Mouse (Mus musculus): ENCODE measurements around the gene Slc10a1. TPM values are rescaled to one million over a fixed set of nuclear protein-coding genes. Genes with fewer than 3 reads are reported as not detected.

The Slc10a1 gene
- polyA plus RNA-seq, 1 experiment from 2014 or later: 0.66 TPM

GRCm38 (mm10) chr12:80939165-80939564, 29.3 kb downstream of the Slc10a1 start:
- Histone ChIP-seq H3K27ac (ENCODE audit: low read depth, low read length) (no peak overlapping the region), H3K9ac (replicated peaks; ENCODE audit: low read depth, low read length) (no peak overlapping the region), H3K4me1 (ENCODE audit: control insufficient read depth, insufficient read depth, low read length) (no peaks in the 10 kb centered on the region), H3K4me2 (ENCODE audit: low read depth, low read length) (no peak overlapping the region), H3K9me3 (ENCODE audit: control insufficient read depth, low read length) (no peaks in the 10 kb centered on the region), H3K27me3 (ENCODE audit: control insufficient read depth, insufficient read depth, low read length) (no peaks in the 10 kb centered on the region), H3K4me3 (ENCODE audit: low read depth, low read length) (no peak overlapping the region), H3K36me3 (ENCODE audit: control insufficient read depth, insufficient read depth, low read length) (no peaks in the 10 kb centered on the region)
- 80% methylated on average over 4 of the region's 4 CpGs for WGBS
- no peak for ATAC-seq (ENCODE audit: low read depth)

GRCm38 (mm10) chr12:80938642-80939041, 29.9 kb downstream of the Slc10a1 start:
- no peaks in the 10 kb centered on the region for H3K36me3 ChIP-seq (ENCODE audit: control insufficient read depth, insufficient read depth, low read length)
- no peak overlapping the region for H3K4me3 ChIP-seq (ENCODE audit: low read depth, low read length)
- no peak overlapping the region for H3K9ac ChIP-seq (replicated peaks; ENCODE audit: low read depth, low read length)
- no peaks in the 10 kb centered on the region for H3K9me3 ChIP-seq (ENCODE audit: control insufficient read depth, low read length)
- no peak for ATAC-seq (ENCODE audit: low read depth)
- H3K27ac ChIP-seq (ENCODE audit: low read depth, low read length): no peak overlapping the region
- H3K4me2 ChIP-seq (ENCODE audit: low read depth, low read length): no peak overlapping the region
- 75% methylated on average over 5 of the region's 5 CpGs for WGBS
- H3K4me1 ChIP-seq (ENCODE audit: control insufficient read depth, insufficient read depth, low read length): no peaks in the 10 kb centered on the region
- no peaks in the 10 kb centered on the region for H3K27me3 ChIP-seq (ENCODE audit: control insufficient read depth, insufficient read depth, low read length)

GRCm38 (mm10) chr12:80937331-80938029, 31.0 kb downstream of the Slc10a1 start:
- 82% methylated on average over 9 of the region's 9 CpGs for WGBS
- H3K9me3 ChIP-seq (ENCODE audit: control insufficient read depth, low read length): no peaks in the 10 kb centered on the region
- no peak overlapping the region for H3K4me3 ChIP-seq (ENCODE audit: low read depth, low read length)
- H3K4me1 ChIP-seq (ENCODE audit: control insufficient read depth, insufficient read depth, low read length): no peaks in the 10 kb centered on the region
- H3K27me3 ChIP-seq (ENCODE audit: control insufficient read depth, insufficient read depth, low read length): no peaks in the 10 kb centered on the region
- no peak for ATAC-seq (ENCODE audit: low read depth)
- H3K4me2 ChIP-seq (ENCODE audit: low read depth, low read length): no peak overlapping the region
- no peaks in the 10 kb centered on the region for H3K36me3 ChIP-seq (ENCODE audit: control insufficient read depth, insufficient read depth, low read length)
- no peak overlapping the region for H3K9ac ChIP-seq (replicated peaks; ENCODE audit: low read depth, low read length)
- no peak overlapping the region for H3K27ac ChIP-seq (ENCODE audit: low read depth, low read length)

- no peak overlapping the region for H3K9ac ChIP-seq (replicated peaks; ENCODE audit: low read depth, low read length)
- H3K4me3 ChIP-seq (ENCODE audit: low read depth, low read length): no peak overlapping the region
- no peak overlapping the region for H3K4me2 ChIP-seq (ENCODE audit: low read depth, low read length)
- no peaks in the 10 kb centered on the region for H3K36me3 ChIP-seq (ENCODE audit: control insufficient read depth, insufficient read depth, low read length)
- H3K27ac ChIP-seq (ENCODE audit: low read depth, low read length): no peak overlapping the region
- H3K4me1 ChIP-seq (ENCODE audit: control insufficient read depth, insufficient read depth, low read length): no peaks in the 10 kb centered on the region
- no peaks in the 10 kb centered on the region for H3K9me3 ChIP-seq (ENCODE audit: control insufficient read depth, low read length)
- no peak for ATAC-seq (ENCODE audit: low read depth)
- 77% methylated on average over 2 of the region's 2 CpGs for WGBS
- no peaks in the 10 kb centered on the region for H3K27me3 ChIP-seq (ENCODE audit: control insufficient read depth, insufficient read depth, low read length)
Observed at GRCm38 (mm10) chr12:80936751-80937150, 31.8 kb downstream of the Slc10a1 start.

- no peak overlapping the region for H3K9ac ChIP-seq (replicated peaks; ENCODE audit: low read depth, low read length)
- no peaks in the 10 kb centered on the region for H3K4me1 ChIP-seq (ENCODE audit: control insufficient read depth, insufficient read depth, low read length)
- H3K9me3 ChIP-seq (ENCODE audit: control insufficient read depth, low read length): no peaks in the 10 kb centered on the region
- no peak overlapping the region for H3K4me3 ChIP-seq (ENCODE audit: low read depth, low read length)
- no peak for ATAC-seq (ENCODE audit: low read depth)
- no peaks in the 10 kb centered on the region for H3K27me3 ChIP-seq (ENCODE audit: control insufficient read depth, insufficient read depth, low read length)
- no peaks in the 10 kb centered on the region for H3K36me3 ChIP-seq (ENCODE audit: control insufficient read depth, insufficient read depth, low read length)
- 93% methylated on average over 1 of the region's 1 CpGs for WGBS
- no peak overlapping the region for H3K4me2 ChIP-seq (ENCODE audit: low read depth, low read length)
- H3K27ac ChIP-seq (ENCODE audit: low read depth, low read length): no peak overlapping the region
Observed at GRCm38 (mm10) chr12:80932865-80933264, 35.6 kb downstream of the Slc10a1 start.

GRCm38 (mm10) chr12:80931402-80932140, 36.9 kb downstream of the Slc10a1 start:
- Histone ChIP-seq H3K4me3 (ENCODE audit: low read depth, low read length) (no peak overlapping the region), H3K4me2 (ENCODE audit: low read depth, low read length) (no peak overlapping the region), H3K27ac (ENCODE audit: low read depth, low read length) (no peak overlapping the region), H3K9me3 (ENCODE audit: control insufficient read depth, low read length) (no peaks in the 10 kb centered on the region), H3K4me1 (ENCODE audit: control insufficient read depth, insufficient read depth, low read length) (no peaks in the 10 kb centered on the region), H3K27me3 (ENCODE audit: control insufficient read depth, insufficient read depth, low read length) (no peaks in the 10 kb centered on the region), H3K36me3 (ENCODE audit: control insufficient read depth, insufficient read depth, low read length) (no peaks in the 10 kb centered on the region), H3K9ac (replicated peaks; ENCODE audit: low read depth, low read length) (no peak overlapping the region)
- ATAC-seq (ENCODE audit: low read depth): no peak
- WGBS: 86% methylated on average over 3 of the region's 3 CpGs

- no peak for ATAC-seq (ENCODE audit: low read depth)
- Histone ChIP-seq H3K27me3 (ENCODE audit: control insufficient read depth, insufficient read depth, low read length) (no peaks in the 10 kb centered on the region), H3K36me3 (ENCODE audit: control insufficient read depth, insufficient read depth, low read length) (no peaks in the 10 kb centered on the region), H3K4me3 (ENCODE audit: low read depth, low read length) (no peak overlapping the region), H3K4me2 (ENCODE audit: low read depth, low read length) (no peak overlapping the region), H3K9ac (replicated peaks; ENCODE audit: low read depth, low read length) (no peak overlapping the region), H3K27ac (ENCODE audit: low read depth, low read length) (no peak overlapping the region), H3K9me3 (ENCODE audit: control insufficient read depth, low read length) (no peaks in the 10 kb centered on the region), H3K4me1 (ENCODE audit: control insufficient read depth, insufficient read depth, low read length) (no peaks in the 10 kb centered on the region)
- 90% methylated on average over 7 of the region's 7 CpGs for WGBS
Observed at GRCm38 (mm10) chr12:80930141-80930540, 38.4 kb downstream of the Slc10a1 start.

- Histone ChIP-seq H3K4me2 (ENCODE audit: low read depth, low read length) (no peak overlapping the region), H3K36me3 (ENCODE audit: control insufficient read depth, insufficient read depth, low read length) (no peaks in the 10 kb centered on the region), H3K4me1 (ENCODE audit: control insufficient read depth, insufficient read depth, low read length) (no peaks in the 10 kb centered on the region), H3K27ac (ENCODE audit: low read depth, low read length) (no peak overlapping the region), H3K27me3 (ENCODE audit: control insufficient read depth, insufficient read depth, low read length) (no peaks in the 10 kb centered on the region), H3K9ac (replicated peaks; ENCODE audit: low read depth, low read length) (no peak overlapping the region), H3K4me3 (ENCODE audit: low read depth, low read length) (no peak overlapping the region), H3K9me3 (ENCODE audit: control insufficient read depth, low read length) (no peaks in the 10 kb centered on the region)
- WGBS: 80% methylated on average over 3 of the region's 3 CpGs
- no peak for ATAC-seq (ENCODE audit: low read depth)
Observed at GRCm38 (mm10) chr12:80928881-80929280, 39.6 kb downstream of the Slc10a1 start.

- H3K4me2 ChIP-seq (ENCODE audit: low read depth, low read length): no peak overlapping the region
- H3K36me3 ChIP-seq (ENCODE audit: control insufficient read depth, insufficient read depth, low read length): no peaks in the 10 kb centered on the region
- ATAC-seq (ENCODE audit: low read depth): no peak
- no peak overlapping the region for H3K27ac ChIP-seq (ENCODE audit: low read depth, low read length)
- WGBS: 59% methylated on average over 1 of the region's 1 CpGs
- H3K9ac ChIP-seq (replicated peaks; ENCODE audit: low read depth, low read length): no peak overlapping the region
- no peaks in the 10 kb centered on the region for H3K27me3 ChIP-seq (ENCODE audit: control insufficient read depth, insufficient read depth, low read length)
- H3K4me3 ChIP-seq (ENCODE audit: low read depth, low read length): no peak overlapping the region
- no peaks in the 10 kb centered on the region for H3K9me3 ChIP-seq (ENCODE audit: control insufficient read depth, low read length)
- no peaks in the 10 kb centered on the region for H3K4me1 ChIP-seq (ENCODE audit: control insufficient read depth, insufficient read depth, low read length)
Observed at GRCm38 (mm10) chr12:80927518-80927917, 41.0 kb downstream of the Slc10a1 start.

Data from neural tube, embryonic 14.5 days (tissue).